Mouse (Mus musculus): ENCODE measurements at regions not wholly inside any gene's neighbourhood (a gene's known extent, or its start where the extent isn't known, plus 50 kb on each side); places are given as distances from the start of the nearest gene placed in this dataset.
"Not testable (repeated sequence)": the region's sequence is repeated elsewhere in the genome, so short reads cannot be mapped to it uniquely, and the experiment has no call there.

DNA sequence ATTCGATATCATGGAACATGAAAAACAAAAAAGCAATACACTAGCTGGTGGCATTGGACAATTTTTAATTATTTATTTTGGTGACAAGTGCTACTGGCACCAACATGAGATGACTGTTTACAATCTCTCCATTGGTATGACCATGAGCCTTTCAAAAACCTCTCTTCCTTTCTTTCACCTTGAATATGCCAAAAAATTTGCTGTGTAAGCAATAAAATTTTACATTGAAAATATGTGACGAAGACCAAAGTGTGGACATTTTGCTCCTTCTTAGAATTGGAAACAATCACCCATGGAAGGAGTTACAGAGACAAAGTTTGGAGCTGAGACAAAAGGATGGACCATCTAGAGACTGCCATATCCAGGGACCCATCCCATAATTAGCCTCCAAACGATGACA, 83.4 kb upstream of the Gm49339 start:
- H3K36me3 ChIP-seq (ENCODE audit: insufficient read depth, low read length); ATAC-seq; H3K9me3 ChIP-seq (ENCODE audit: low read length); H3K27me3 ChIP-seq (replicated peaks; ENCODE audit: insufficient read depth, low read length); H3K9ac ChIP-seq (replicated peaks; ENCODE audit: low read depth); H3K4me1 ChIP-seq (ENCODE audit: insufficient read depth, low read depth, low read length); H3K4me3 ChIP-seq (ENCODE audit: low read depth, low read length); DNase-seq (ENCODE audit: low spot score); H3K27ac ChIP-seq (ENCODE audit: low read length); H3K4me2 ChIP-seq (replicated peaks; ENCODE audit: low read depth, low read length): not testable (repeated sequence)
- WGBS, result 85% methylated on average over 3 of the region's 3 CpGs

DNA sequence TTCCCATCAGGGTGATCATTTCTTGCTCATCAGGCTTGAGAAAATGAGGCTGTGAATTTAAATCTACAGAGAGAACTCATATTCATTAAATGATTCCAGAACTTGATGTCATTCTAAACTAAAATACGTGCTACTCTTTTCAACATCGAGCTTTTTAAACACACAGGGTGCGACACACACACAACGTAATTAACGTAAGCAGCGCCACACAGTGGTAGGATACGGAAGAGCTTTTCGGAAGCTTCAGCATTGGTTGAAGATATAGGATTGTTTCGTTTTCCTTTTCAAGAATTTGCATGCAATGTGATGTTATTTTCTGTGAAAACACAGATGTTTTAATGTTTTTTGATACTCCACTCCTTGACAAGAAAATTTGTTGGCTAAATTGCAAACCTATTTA, 75.3 kb upstream of the Gm49339 start:
- Histone ChIP-seq H3K4me1 (ENCODE audit: insufficient read depth, low read depth, low read length) (no peaks in the 10 kb centered on the region), H3K27ac (ENCODE audit: low read length) (no peak overlapping the region), H3K36me3 (ENCODE audit: insufficient read depth, low read length) (no peaks in the 10 kb centered on the region), H3K27me3 (replicated peaks; ENCODE audit: insufficient read depth, low read length) (no peaks in the 10 kb centered on the region), H3K4me3 (ENCODE audit: low read depth, low read length) (no peak overlapping the region), H3K4me2 (replicated peaks; ENCODE audit: low read depth, low read length) (no peak overlapping the region; the same call in 1 of the 2 replicates), H3K9me3 (ENCODE audit: low read length) (no peaks in the 10 kb centered on the region), H3K9ac (replicated peaks; ENCODE audit: low read depth) (no peak overlapping the region)
- ATAC-seq (peak; percentile 54; the same call in 1 of the 2 replicates), DNase-seq (ENCODE audit: low spot score) (peak; percentile 71)
- WGBS, result 5% methylated on average over 9 of the region's 9 CpGs
- TF ChIP-seq EP300 (IDR thresholded peaks at IDR 0.05) (no peak), CTCF (IDR thresholded peaks at IDR 0.05) (peak; percentile 81)

DNA sequence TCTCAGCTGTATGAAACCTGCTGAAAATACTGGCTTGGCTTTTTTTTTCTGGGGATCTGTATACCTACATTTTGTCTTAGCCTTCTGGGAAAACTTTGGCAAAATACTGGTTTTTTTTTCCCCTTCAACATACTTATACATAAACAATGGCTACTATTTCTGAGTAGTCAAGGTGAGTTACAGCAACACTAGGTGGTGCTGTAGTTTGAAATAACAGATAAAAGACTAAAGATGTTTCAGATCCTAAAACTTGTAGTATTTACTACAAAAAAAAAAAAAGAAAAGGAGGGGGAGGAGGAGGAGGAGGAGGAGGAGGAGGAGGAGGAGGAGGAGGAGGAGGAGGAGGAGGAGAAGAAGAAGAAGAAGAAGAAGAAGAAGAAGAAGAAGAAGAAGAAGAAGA, 67.6 kb upstream of the Gm49339 start:
- ATAC-seq (no peak), DNase-seq (ENCODE audit: low spot score) (no peak)
- Histone ChIP-seq H3K36me3 (ENCODE audit: insufficient read depth, low read length) (no peaks in the 10 kb centered on the region), H3K9ac (replicated peaks; ENCODE audit: low read depth) (no peak overlapping the region), H3K4me1 (ENCODE audit: insufficient read depth, low read depth, low read length) (no peaks in the 10 kb centered on the region), H3K27ac (ENCODE audit: low read length) (no peak overlapping the region), H3K9me3 (ENCODE audit: low read length) (no peaks in the 10 kb centered on the region), H3K27me3 (replicated peaks; ENCODE audit: insufficient read depth, low read length) (no peaks in the 10 kb centered on the region), H3K4me2 (replicated peaks; ENCODE audit: low read depth, low read length) (no peak overlapping the region), H3K4me3 (ENCODE audit: low read depth, low read length) (no peak overlapping the region)
- TF ChIP-seq CTCF (IDR thresholded peaks at IDR 0.05), result no peak

- DNase-seq (ENCODE audit: low spot score), result no peak
Observed at GRCm38 (mm10) chr10:51414512-51414911, 65.9 kb upstream of the Gm49339 start.

DNA sequence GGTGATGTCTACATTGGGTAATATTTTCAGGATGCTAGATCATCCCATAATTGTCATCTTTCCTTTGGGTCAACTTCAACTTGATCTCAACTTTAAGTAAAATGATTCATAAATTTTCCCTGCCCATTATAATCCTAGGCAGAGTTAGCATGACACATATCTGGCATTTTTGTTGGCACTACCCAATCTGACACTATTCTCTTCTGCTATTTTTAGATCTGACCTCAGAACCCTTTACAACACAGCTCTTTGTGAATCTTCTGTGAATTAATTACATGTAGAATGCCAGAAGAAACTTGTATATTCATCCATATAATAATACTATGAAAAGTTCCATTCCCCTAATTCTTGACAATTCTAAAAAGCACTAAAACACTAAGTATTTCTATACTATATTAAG, 63.7 kb upstream of the Gm49339 start:
- TF ChIP-seq EP300 (IDR thresholded peaks at IDR 0.05) (no peak), CTCF (IDR thresholded peaks at IDR 0.05) (no peak)
- no peak for DNase-seq (ENCODE audit: low spot score)
- H3K27me3 ChIP-seq (replicated peaks; ENCODE audit: insufficient read depth, low read length), result no peaks in the 10 kb centered on the region
- H3K4me3 ChIP-seq (ENCODE audit: low read depth, low read length), result no peak overlapping the region
- no peaks in the 10 kb centered on the region for H3K9me3 ChIP-seq (ENCODE audit: low read length)
- H3K36me3 ChIP-seq (ENCODE audit: insufficient read depth, low read length), result no peaks in the 10 kb centered on the region
- no peak overlapping the region for H3K27ac ChIP-seq (ENCODE audit: low read length)
- H3K9ac ChIP-seq (replicated peaks; ENCODE audit: low read depth), result no peak overlapping the region
- no peaks in the 10 kb centered on the region for H3K4me1 ChIP-seq (ENCODE audit: insufficient read depth, low read depth, low read length)
- H3K4me2 ChIP-seq (replicated peaks; ENCODE audit: low read depth, low read length), result no peak overlapping the region
- ATAC-seq, result no peak

More at GRCm38 (mm10) chr10:51414512-51414911, 65.9 kb upstream of the Gm49339 start:
- Histone ChIP-seq H3K4me2 (replicated peaks; ENCODE audit: low read depth, low read length) (no peak overlapping the region), H3K4me1 (ENCODE audit: insufficient read depth, low read depth, low read length) (no peaks in the 10 kb centered on the region), H3K36me3 (ENCODE audit: insufficient read depth, low read length) (no peaks in the 10 kb centered on the region), H3K27ac (ENCODE audit: low read length) (no peak overlapping the region), H3K9ac (replicated peaks; ENCODE audit: low read depth) (no peak overlapping the region), H3K9me3 (ENCODE audit: low read length) (no peaks in the 10 kb centered on the region), H3K27me3 (replicated peaks; ENCODE audit: insufficient read depth, low read length) (no peaks in the 10 kb centered on the region), H3K4me3 (ENCODE audit: low read depth, low read length) (no peak overlapping the region)
- WGBS, result 92% methylated on average over 1 of the region's 1 CpGs
- no peak for ATAC-seq
- TF ChIP-seq CTCF (IDR thresholded peaks at IDR 0.05) (no peak), EP300 (IDR thresholded peaks at IDR 0.05) (no peak)

DNA sequence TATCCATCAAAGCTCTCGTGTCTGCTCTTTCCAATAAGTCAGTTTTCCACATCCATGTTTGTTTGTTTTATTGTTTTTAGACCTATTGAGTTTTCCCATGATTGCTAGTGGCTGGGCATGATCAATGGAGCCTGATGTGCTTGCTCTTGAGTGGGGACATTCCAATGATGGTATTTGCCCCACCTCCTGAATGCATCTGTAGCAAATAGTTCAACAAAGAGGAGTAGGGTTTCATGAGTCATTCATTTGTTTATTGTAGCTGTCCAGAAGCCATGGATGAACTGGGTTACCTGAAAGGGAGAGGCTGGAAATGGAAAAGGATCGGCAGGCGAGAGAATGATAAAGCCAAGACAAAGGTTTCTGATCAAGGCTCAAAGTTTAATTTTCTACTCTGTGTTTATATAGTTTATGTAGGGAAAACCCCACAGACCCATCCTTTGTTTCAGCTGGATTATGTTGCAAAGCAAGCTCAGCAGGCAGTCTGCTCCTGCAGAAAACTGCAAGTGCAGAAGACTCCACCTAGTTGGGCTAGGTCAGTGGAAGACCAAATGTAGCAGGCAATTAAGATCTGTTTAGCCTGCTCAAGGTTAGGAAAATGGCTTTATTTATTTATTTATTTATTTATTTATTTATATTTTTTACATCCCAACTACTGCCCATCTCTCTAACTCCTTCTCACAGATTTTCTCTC, 63.0 kb upstream of the Gm49339 start:
- no peaks in the 10 kb centered on the region for H3K36me3 ChIP-seq (ENCODE audit: insufficient read depth, low read length)
- H3K4me2 ChIP-seq (replicated peaks; ENCODE audit: low read depth, low read length), result no peak overlapping the region
- no peak for ATAC-seq
- H3K27ac ChIP-seq (ENCODE audit: low read length), result no peak overlapping the region
- no peak for DNase-seq (ENCODE audit: low spot score)
- no peak overlapping the region for H3K9ac ChIP-seq (replicated peaks; ENCODE audit: low read depth)
- 53% methylated on average over 3 of the region's 3 CpGs for WGBS
- H3K27me3 ChIP-seq (replicated peaks; ENCODE audit: insufficient read depth, low read length), result no peaks in the 10 kb centered on the region
- H3K9me3 ChIP-seq (ENCODE audit: low read length), result no peaks in the 10 kb centered on the region
- TF ChIP-seq CTCF (IDR thresholded peaks at IDR 0.05) (no peak), EP300 (IDR thresholded peaks at IDR 0.05) (no peak)
- H3K4me3 ChIP-seq (ENCODE audit: low read depth, low read length), result no peak overlapping the region
- no peaks in the 10 kb centered on the region for H3K4me1 ChIP-seq (ENCODE audit: insufficient read depth, low read depth, low read length)

DNA sequence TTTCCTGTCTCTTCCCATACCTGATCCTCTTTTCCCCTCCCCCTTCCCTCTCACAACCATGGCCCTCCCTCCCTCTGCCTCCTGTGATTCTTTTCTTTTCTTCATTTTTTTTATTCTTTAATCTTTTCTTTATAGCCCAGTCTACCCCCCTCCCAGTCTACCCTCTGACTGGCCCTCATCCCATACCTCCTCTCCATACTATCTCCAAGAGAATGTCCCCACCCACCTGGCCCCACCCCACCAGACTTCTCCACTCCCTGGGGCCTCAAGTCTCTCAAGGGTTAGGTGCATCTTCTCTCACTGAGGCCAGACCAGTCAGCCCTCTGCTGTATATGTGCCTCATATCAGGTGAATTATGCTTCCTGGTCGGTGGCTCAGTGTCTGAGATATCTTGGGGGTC, 61.9 kb upstream of the Gm49339 start:
- ATAC-seq (no peak), DNase-seq (ENCODE audit: low spot score) (no peak)
- 84% methylated on average over 1 of the region's 1 CpGs for WGBS
- H3K27ac ChIP-seq (ENCODE audit: low read length), result no peak overlapping the region
- H3K9ac ChIP-seq (replicated peaks; ENCODE audit: low read depth), result no peak overlapping the region
- no peaks in the 10 kb centered on the region for H3K9me3 ChIP-seq (ENCODE audit: low read length)
- H3K36me3 ChIP-seq (ENCODE audit: insufficient read depth, low read length), result no peaks in the 10 kb centered on the region
- H3K4me1 ChIP-seq (ENCODE audit: insufficient read depth, low read depth, low read length), result no peaks in the 10 kb centered on the region
- TF ChIP-seq EP300 (IDR thresholded peaks at IDR 0.05), result no peak
- TF ChIP-seq CTCF (IDR thresholded peaks at IDR 0.05), result no peak
- no peak overlapping the region for H3K4me3 ChIP-seq (ENCODE audit: low read depth, low read length)
- no peaks in the 10 kb centered on the region for H3K27me3 ChIP-seq (replicated peaks; ENCODE audit: insufficient read depth, low read length)
- H3K4me2 ChIP-seq (replicated peaks; ENCODE audit: low read depth, low read length), result no peak overlapping the region
